Mouse (Mus musculus) CD4-positive, CD25-positive, alpha-beta regulatory T cell, adult 4 months (primary cell): Measurements from ENCODE around the gene Ythdc1. TPM values are rescaled to one million over a fixed set of nuclear protein-coding genes. Genes with fewer than 3 reads are reported as not detected.
"Not testable (repeated sequence)": the region's sequence is repeated elsewhere in the genome, so short reads cannot be mapped to it uniquely, and the experiment has no call there.

Experiments used
- ATAC-seq: one replicate; pipeline ENCODE4 v1.8.0; 2017
- polyA plus RNA-seq, 2 experiments: library from polyadenylated mRNA; unstranded; fragments of 100-300 nt; shearing (Covaris generic); gene quantifications; one replicate each; pipeline ENCODE4 v1.2.1; 2017

Ythdc1 gene
- polyA plus RNA-seq, result 10 to 100 TPM; 74.9 to 83.7 TPM

DNA sequence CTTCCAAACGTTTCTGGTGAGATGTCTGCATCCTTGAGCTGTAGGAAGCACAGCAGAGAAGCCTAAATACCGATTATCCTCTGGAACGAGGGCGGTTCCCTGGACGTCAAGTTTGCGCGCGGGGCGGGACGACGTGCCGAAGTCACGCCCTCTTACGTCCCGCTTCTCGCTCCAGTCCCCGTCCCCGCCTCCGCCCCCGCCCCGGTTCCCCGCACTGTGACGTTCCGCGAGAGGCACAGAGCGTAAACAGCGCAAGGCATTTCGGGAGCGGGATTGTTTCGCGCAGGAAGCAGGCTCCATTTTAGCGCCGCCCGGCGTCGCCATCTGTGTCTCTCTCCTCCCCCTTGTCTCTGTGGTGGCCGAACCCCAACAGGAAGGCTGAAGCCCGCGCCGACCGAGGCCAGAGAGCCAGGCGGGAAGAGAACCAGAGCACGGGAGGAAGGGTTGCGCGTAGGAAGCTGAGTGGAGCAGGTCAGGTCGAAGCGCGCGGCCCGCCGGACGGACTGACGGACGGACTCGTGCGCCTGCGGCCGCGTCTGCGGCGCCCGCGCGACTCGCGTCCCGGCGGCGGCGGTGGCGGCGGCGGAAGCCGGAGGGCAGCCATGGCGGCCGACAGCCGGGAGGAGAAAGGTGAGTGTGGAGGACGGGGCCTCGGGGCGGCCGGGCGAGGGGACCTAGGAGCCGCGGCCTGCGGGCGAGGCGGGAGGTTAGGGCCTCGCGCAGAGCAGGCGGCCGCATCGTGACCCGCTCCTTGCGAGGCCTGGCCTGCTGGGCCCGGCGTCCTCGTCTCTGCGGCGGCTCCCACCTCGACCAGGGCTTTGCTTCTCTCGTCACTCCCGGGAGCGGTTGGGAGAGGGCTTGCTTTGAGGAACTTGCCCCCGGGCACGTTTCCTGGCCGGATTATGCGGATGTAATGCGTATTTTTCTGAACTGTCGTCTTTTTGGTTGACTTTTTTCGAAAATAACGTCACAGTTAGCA is at the start of gene Ythdc1:
TSS of gene Ythdc1 (plus strand) at position 260 of the 979 bp plus-strand sequence.
- peak; percentile 88 for ATAC-seq

- ATAC-seq, result no peak
Observed at GRCm38 (mm10) chr5:86769015-86769658, 34.9 kb upstream of the Ythdc1 start.

DNA sequence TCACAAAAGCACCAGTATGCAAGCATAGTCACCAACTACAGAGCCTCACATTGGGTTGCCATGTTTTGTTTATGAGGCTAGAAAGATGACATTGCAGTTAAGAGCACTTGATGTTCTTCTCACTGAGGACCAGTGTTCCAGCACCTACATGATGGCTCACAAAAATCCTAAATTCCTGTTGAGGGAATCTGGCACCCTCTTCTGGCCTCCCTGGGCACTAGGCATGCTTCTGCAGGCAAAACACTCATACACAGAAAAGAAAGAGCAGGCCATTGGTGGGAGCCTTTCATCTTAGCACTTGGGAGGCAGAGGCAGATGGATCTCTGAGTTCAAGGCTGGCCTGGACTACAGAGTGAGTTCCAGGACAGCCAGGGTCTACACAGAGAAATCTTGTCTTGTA is 33.0 kb upstream of the Ythdc1 start:
- no peak for ATAC-seq

GRCm38 (mm10) chr5:86776941-86777340 is 27.1 kb upstream of the Ythdc1 start:
- no peak for ATAC-seq

GRCm38 (mm10) chr5:86778471-86778870 is 25.6 kb upstream of the Ythdc1 start:
- no peak for ATAC-seq

DNA sequence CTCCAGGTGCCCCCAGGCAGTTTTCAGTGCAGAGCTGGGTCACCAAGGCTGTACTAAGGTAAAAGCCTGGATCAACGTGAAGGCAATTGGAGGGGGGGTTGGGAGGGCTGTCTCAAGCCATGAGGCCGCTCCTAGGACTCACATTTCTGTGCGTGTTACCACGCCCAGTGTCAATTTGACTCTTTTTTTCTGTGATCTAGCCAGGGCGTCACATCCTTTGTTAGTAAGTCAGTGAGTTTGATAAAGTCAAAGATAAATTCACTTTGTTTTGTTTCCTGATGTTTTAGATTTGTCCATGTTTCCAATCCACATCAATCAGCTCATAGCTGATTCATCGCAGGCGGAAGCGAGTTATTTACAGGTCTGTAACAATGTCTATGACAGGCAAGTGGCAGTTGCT is 21.0 kb upstream of the Ythdc1 start:
- peak; percentile 83 for ATAC-seq

- no peak for ATAC-seq
Observed at GRCm38 (mm10) chr5:86784205-86784604, 19.8 kb upstream of the Ythdc1 start.

- ATAC-seq, result no peak
Observed at GRCm38 (mm10) chr5:86786798-86787197, 17.2 kb upstream of the Ythdc1 start.

DNA sequence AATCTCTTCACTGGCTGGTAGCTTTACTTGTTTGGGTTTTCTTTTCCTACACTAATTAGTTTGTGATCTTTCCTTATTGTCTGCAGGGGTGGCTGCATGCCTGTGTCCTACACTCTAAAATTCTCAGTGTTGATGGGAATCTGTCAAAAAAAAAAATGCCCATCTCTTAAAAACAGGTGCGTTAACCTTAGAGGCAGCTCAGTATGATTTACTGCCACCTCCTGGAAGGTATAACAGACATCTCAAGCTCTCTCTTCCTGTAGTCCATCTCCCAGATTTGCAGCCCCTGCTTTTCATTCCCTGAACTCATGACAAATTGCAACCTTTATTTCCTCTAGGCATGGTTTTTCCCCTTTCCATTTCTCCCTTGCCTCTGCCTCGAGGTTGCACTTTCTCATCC is 14.1 kb upstream of the Ythdc1 start:
- no peak for ATAC-seq

- no peak for ATAC-seq
Observed at GRCm38 (mm10) chr5:86792249-86792648, 11.8 kb upstream of the Ythdc1 start.

DNA sequence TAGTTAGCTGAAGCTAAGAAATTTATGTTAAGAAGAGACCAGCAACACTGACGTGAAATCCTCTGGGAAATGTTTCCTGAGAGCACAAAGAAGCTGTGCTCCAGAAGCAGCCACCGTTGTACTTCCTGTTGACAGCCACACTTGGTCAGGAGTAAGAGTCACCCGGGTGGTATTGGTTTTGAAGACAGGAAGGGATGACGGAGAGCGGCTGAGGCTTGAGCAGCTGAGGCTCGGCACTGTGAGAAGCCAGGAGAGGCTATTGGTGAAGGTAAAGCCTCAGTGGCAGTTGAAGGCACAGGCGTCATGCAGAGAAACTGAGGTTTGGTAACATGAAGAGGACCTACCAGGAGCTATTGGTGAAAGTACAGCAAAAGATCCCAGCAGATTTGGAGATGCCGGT is 11.2 kb upstream of the Ythdc1 start:
- ATAC-seq, result peak; percentile 78

- ATAC-seq, result peak; percentile 81
Observed at GRCm38 (mm10) chr5:86816795-86817194, 12.8 kb downstream of the Ythdc1 start.

- ATAC-seq, result not testable (repeated sequence)
Observed at GRCm38 (mm10) chr5:86836378-86836777, 32.4 kb downstream of the Ythdc1 start.

DNA sequence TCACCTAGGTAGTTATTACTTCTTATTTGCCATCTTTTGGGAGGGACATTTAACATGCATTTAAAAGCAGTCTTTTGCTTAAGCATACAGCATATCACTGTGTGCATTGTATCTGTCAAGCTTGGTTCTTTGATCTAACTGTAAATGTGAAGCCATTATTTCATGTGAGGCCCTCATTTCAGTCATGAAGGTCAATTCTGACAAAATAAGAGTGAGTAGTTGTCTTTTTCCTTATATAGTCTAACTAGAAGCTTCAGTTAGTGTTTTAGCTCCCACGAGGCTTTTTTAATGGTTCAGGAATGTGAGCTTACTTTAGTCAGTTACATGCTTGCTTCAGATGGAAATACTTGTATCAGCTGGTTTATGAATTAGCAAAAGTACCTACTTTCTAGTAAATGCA is 34.1 kb downstream of the Ythdc1 start:
- ATAC-seq, result no peak

- no peak for ATAC-seq
Observed at GRCm38 (mm10) chr5:86839472-86839871, 35.5 kb downstream of the Ythdc1 start.

GRCm38 (mm10) chr5:86840207-86840606 is 36.2 kb downstream of the Ythdc1 start:
- ATAC-seq, result peak; percentile 53

DNA sequence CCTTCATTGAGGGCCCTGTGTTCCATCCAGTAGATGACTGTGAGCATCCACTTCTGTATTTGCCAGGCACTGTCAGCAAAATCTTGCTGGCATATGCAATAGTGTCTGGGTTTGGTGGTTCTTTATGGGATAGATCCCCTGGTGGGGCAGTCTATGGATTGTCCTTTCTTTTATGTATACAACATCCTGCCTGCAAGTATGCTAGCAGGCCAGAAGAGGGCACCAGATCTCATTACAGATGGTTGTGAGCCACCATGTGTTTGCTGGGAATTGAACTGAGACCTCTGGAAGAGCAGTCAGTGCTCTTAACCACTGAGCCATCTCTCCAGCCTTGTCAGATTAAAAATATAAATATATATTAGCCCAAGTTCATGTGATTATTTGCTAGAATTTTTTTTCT is 37.2 kb downstream of the Ythdc1 start:
- peak; percentile 61 for ATAC-seq

DNA sequence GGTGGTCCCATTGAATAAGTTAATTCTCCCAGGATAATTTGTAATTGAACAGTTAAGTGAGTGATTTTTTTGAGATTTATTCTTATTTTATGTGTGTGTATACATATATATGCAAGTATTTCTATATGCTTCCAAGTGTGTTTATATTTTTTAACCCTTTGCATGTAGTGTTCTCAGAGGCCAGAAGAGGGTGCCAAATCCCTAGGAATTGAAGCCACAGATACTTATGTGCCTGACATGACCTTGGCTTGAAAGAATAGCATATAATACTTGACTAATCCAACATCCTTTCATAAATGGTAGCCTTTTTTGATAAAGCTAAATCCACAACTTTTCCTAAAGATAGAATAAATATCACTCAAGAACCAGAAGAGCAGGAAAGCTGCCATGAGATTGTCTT is 46.1 kb downstream of the Ythdc1 start:
- ATAC-seq, result peak; percentile 53

DNA sequence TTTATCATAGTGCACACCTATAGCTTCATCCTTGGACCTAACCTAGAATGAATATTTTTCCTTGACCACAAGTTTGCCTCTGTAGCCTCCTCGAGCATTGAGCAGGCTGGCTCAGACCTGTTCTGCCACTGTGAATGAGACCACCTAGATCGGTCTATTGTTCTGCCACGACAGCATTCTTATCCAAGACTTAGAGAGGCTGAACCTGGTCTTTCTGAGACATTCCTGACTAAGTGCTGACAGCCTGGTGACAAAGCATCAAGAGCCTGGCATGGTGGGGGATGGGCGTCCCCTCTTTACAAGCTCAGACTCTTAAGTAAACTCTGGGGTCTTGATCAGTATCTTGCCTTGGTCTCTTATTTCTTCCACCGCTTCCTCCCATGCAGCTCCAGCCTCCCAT is 47.6 kb downstream of the Ythdc1 start:
- ATAC-seq, result no peak

DNA sequence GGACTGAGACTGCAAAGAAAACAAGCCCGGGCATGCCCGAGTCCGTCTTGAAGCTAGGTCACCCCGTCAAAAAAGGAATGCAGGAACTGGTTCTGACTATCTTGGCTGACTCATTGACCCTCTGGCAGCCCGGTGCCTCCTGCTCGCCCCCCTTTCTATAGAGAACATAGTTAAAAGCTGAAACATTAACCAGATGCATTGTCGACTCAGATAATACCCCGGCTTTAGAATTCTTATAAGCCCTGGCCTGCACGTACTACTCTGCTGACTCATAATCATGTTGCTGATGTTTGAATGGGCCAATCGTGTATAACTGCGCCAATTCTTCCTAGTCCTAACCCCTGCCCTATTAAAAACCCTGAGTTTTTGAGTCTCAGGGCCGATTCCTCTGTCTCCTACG is 52.5 kb downstream of the Ythdc1 start:
- ATAC-seq, result not testable (repeated sequence)

DNA sequence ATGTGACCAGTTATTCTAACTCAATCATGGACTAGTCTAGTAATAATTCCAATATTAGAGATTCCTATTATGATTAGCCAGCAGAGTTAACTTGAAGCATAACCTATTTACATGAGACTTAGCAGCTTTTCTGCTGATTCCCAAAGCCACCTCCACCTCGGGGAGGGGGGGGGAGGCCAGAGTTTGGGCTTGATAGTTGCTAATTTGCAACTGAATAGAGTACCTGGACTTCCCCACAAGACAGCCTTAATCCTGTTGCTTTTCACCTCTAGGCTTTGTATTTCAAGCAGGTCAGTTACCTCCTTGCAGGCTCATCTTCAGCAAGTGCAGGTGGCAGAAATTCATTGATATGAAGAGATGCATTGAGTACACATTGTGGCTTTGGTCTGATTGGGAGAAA is 53.7 kb downstream of the Ythdc1 start:
- no peak for ATAC-seq

DNA sequence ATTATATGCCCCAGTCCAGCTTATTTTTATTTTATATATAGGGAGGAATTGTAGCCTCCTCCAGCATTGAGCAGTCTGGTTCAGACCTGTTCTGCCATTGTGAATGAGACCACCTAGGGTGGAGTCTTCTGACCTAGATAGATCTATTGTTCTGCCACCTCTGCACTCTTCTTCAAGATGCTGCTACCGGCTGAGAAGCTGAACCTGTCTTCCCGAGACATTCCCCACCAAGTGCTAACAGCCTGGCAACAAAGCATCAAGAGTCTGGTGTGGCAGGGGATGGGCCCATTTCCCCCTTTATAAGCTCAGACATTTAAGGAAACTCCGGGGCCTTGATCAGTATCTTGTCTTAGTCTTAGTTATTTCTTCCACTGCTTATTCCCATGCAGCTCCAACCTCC is 54.3 kb downstream of the Ythdc1 start:
- ATAC-seq, result no peak

- no peak for ATAC-seq
Observed at GRCm38 (mm10) chr5:86871877-86872276, 67.9 kb downstream of the Ythdc1 start.
